8 mouse cellular contexts compared by ENCODE assay signal in genomic region chr14:60486278-60486935, GRCm38 (mm10).
DNase-seq lines count a peak whose midpoint lies in the region; ATAC-seq and TF ChIP-seq lines count a peak whose summit lies in the region.

No protein-coding gene starts in this region.

- H3K27me3 ChIP-seq in intestine, postnatal 0 days (replicated peaks; ENCODE audit: control insufficient read depth, insufficient read depth, low read length) = 0 out of 2 replicates have a peak, but pooled peaks cover 5% of the 10 kb centered on the region
- no peaks in the 10 kb centered on the region for H3K27me3 ChIP-seq in midbrain, embryonic 11.5 days (ENCODE audit: control insufficient read depth, insufficient read depth, low read length)

- H3K36me3 ChIP-seq in intestine, postnatal 0 days (ENCODE audit: control insufficient read depth, insufficient read depth) = no peaks in the 10 kb centered on the region
- no peaks in the 10 kb centered on the region for H3K36me3 ChIP-seq in midbrain, embryonic 11.5 days (ENCODE audit: control insufficient read depth, insufficient read depth, low read length)

- DNase-seq in R1 (ENCODE audit: low read depth, low spot score) = peak; percentile 82
- peak; percentile 52 for DNase-seq in embryo, embryonic 9.5 days (ENCODE audit: extremely low spot score)
- peak; percentile 89 for DNase-seq in midbrain, embryonic 11.5 days (ENCODE audit: low spot score, missing footprints)
- DNase-seq in gastrocnemius, postnatal 10 days = no peak
- DNase-seq in adipocyte (ENCODE audit: low spot score) = no peak
- no peak for DNase-seq in adrenal gland, postnatal 14 days
- DNase-seq in lung, adult 18-20 months = no peak

- no peak overlapping the region for H3K27ac ChIP-seq in intestine, postnatal 0 days (ENCODE audit: low read depth, low read length)
- H3K27ac ChIP-seq in midbrain, embryonic 11.5 days (ENCODE audit: low read depth, low read length) = peak overlapping the region; percentile 75; the same call in 1 of the 2 replicates

- TF ChIP-seq CTCF in intestine, postnatal 0 days (IDR thresholded peaks at IDR 0.05; ENCODE audit: low read depth) = no peak

- H3K4me1 ChIP-seq in intestine, postnatal 0 days (replicated peaks; ENCODE audit: control insufficient read depth, insufficient read depth, low read length) = no peaks in the 10 kb centered on the region
- H3K4me1 ChIP-seq in midbrain, embryonic 11.5 days (ENCODE audit: control insufficient read depth, insufficient read depth, low read length) = peaks cover 21% of the 10 kb centered on the region

- H3K9ac ChIP-seq in intestine, postnatal 0 days (ENCODE audit: low read depth, low read length) = no peak overlapping the region
- H3K9ac ChIP-seq in midbrain, embryonic 11.5 days (ENCODE audit: low read length) = peak overlapping the region; percentile 64; the same call in 1 of the 2 replicates

- H3K4me3 ChIP-seq in intestine, postnatal 0 days (ENCODE audit: low read depth, low read length) = no peak overlapping the region
- peak overlapping the region; percentile 38; the same call in 1 of the 2 replicates for H3K4me3 ChIP-seq in midbrain, embryonic 11.5 days (ENCODE audit: low read depth, low read length)

- WGBS in intestine, postnatal 0 days = 2% methylated on average over 9 of the region's 9 CpGs
- 2% methylated on average over 9 of the region's 9 CpGs for WGBS in midbrain, embryonic 11.5 days

- peak overlapping the region; percentile 76 for H3K4me2 ChIP-seq in intestine, postnatal 0 days (replicated peaks; ENCODE audit: low read depth)
- H3K4me2 ChIP-seq in midbrain, embryonic 11.5 days = peak overlapping the region; percentile 69

- no peak for ATAC-seq in intestine, postnatal 0 days
- ATAC-seq in midbrain, embryonic 11.5 days (ENCODE audit: low FRiP score) = peak; percentile 64

- no peaks in the 10 kb centered on the region for H3K9me3 ChIP-seq in intestine, postnatal 0 days (ENCODE audit: control insufficient read depth)
- no peaks in the 10 kb centered on the region for H3K9me3 ChIP-seq in midbrain, embryonic 11.5 days (ENCODE audit: control insufficient read depth, low read length)

Comparison
In these comparisons a context has a peak if more than half of its experiments do, and no peak if none do; other contexts are left out.
1. DNase-seq: peak in R1 (single experiment), embryo, embryonic 9.5 days (single experiment) and midbrain, embryonic 11.5 days (single experiment); none in gastrocnemius, postnatal 10 days (single experiment), adipocyte (single experiment), adrenal gland, postnatal 14 days (single experiment) and lung, adult 18-20 months (0 of 2).